Mouse (Mus musculus): ENCODE measurements around the gene Gpa33.

Gpa33 gene

DNA sequence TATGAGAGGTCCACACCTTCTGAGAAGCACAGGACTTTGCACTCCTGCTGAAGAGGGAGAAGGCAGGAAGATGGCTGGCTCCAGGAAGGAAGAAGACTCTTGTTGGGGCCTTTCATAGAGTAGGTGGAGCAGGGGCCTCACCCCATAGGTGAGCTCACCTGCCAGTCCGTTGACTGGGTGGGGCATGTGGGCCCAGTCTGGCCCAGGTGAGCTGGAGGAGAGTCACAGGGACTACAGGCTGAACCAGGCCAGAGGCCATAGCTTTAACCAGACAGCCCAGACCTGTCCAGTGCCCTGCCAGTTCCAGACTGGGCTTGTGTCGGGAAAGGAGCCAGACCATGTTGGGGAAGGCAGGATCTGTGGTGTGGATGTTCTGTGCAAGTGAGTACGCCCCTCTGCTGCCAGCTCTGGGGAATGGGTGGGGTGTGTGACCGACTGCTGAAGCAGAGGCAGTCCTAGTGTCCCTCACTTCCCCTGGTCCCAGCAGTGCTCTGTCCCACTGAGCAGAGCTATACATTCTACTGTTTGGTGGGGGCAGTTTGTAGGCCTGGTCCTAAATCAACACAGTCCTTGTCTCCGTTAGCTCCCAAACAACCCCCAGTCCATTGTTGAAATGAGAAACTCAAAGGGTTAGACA is at the start of gene Gpa33:
TSS of gene Gpa33 (plus strand) at position 15 of the 637 bp plus-strand sequence.
- no peak for DNase-seq (ENCODE audit: low read depth, low spot score)

DNA sequence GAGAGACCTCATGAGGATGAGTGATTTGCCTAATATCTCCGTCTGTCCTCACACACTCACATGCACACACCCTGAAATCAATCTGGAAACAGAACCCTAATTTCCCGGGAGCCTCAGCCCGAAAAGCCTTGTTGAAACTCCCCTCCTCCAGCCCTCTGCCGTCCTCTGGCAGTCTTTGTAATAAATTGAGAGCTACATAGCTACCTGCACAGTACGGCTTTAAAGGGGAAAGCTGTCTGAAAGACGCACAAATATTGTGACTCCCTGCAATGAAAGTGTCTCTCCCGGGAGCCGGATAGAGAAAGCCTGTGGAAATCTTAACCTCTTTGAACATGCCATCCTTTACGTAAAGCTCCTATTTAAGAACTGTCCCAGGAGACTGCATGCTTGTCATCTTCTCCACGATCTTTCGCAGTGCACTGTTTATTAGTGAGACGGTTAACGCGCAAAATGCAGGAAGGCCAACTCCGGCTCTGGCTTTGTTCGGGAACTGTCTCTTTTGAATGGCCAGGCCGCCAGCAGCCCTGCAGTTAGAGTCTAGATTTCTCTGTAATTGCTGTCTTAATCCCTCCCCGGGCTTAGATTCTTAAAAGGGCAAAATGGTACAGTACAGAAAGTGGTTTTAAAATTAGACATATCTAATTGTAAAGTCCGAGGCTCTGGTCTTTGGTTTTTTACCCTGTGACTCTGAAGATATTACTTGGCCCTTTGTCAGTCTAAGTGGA is 41.4 kb upstream of the Gpa33 start:
- no peak for DNase-seq (ENCODE audit: low read depth, low spot score)

GRCm38 (mm10) chr1:166089337-166089736 is 40.7 kb upstream of the Gpa33 start:
- no peak for DNase-seq (ENCODE audit: low read depth, low spot score)

- DNase-seq (ENCODE audit: low read depth, low spot score), result no peak
These were observed 40.3 kb upstream of the Gpa33 start for GRCm38 (mm10) chr1:166089739-166090138.

DNA sequence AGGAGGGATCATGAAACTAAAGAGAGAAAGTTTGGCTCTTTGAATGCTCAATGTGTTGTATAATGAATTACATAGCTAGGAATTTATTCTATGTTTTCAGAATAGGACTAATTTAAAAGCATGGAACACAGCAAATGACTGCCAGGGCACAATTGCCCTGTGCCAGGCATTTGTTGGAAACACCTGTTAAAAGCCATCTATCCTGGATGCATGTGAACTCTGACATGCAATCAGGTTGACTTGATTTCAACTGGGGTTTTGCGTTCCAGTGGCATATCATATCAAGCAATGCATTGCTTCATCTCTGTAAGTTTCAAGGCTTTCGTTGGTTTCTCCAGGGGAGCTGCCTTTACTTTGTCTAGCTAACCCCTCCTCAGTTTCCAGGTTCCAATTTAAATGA is 39.7 kb upstream of the Gpa33 start:
- DNase-seq (ENCODE audit: low read depth, low spot score), result no peak

DNA sequence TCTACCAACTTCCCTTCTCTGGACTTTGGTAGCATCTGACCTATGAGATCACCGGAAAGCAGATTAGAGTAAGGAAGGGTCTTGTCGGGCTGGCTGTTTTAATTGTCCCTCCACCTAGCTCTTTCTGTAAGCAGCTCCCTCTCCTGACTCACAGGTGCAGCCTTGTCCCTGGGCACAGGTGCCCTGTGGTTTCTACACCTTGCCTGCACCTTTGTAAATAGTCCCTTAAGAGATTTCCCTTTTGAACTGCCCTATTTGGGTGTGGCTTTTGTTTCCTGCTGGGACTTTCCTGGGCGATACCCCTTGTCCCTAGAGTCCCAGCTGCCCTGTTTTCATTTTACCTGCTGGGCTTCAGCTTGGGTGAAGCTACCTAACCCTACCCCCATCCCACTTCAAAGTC is 35.6 kb upstream of the Gpa33 start:
- no peak for DNase-seq (ENCODE audit: low read depth, low spot score)

DNA sequence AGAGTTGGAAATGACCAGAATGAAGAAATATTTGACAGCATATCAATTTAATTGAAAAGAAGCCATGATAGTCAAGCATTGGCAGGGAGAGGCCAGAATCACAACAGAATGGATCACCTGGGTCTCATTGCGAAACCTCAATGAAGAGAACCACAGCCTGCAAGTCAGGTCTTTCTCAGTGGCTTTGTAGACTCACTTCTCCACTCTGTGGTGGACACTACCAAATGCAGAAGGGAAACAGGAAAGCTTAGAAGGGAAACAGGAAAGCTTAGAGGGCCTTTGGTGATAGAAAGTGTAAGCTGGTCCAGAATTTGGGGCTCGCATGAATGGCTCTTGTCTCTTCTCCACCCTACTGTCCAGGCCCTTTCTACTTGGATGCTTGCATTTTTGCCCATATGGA is 31.9 kb upstream of the Gpa33 start:
- no peak for DNase-seq (ENCODE audit: low read depth, low spot score)

GRCm38 (mm10) chr1:166102920-166103608 is 27.0 kb upstream of the Gpa33 start:
- DNase-seq (ENCODE audit: low read depth, low spot score), result no peak

DNA sequence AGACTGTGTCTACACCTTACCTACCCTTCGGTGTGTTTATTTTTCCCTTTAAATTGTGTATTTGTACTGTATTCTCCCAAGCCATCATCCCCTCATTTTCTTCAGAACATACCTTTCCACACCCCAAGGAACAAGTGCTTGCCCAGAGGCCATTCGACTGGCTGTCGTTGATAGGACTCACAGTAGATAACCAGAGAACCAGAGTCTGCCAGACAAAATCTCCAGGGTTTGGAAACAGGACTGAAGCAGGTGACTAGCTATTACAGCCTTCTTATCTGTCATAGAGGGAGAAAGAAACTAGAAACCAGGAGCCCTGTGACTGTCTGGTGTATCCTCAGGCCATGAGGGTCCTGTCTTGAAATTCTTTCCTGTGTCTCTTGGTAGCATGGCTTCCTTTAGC is 25.2 kb upstream of the Gpa33 start:
- DNase-seq (ENCODE audit: low read depth, low spot score), result no peak

GRCm38 (mm10) chr1:166105464-166105863 is 24.6 kb upstream of the Gpa33 start:
- no peak for DNase-seq (ENCODE audit: low read depth, low spot score)

DNA sequence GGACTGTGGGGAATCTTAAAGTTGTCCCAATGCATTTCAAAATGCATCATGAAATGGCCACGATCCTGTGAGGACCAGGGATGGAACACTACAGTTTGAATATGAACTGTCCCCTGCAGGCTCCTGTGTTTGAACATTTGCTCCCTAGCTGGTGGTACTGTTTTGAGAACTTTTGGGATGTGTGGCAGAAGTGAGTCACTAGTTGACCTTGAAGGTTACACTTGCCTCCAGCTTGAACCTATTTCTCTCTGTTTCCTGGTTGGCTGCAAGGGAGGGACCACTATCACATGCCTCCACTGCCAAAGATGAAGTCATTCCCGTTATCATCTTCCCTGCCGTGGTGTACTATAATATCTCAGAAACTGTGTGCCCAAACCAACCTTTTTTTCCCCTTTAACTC is 15.1 kb upstream of the Gpa33 start:
- DNase-seq (ENCODE audit: low read depth, low spot score), result no peak

- no peak for DNase-seq (ENCODE audit: low read depth, low spot score)
These were observed 14.3 kb upstream of the Gpa33 start for GRCm38 (mm10) chr1:166115719-166116118.

DNA sequence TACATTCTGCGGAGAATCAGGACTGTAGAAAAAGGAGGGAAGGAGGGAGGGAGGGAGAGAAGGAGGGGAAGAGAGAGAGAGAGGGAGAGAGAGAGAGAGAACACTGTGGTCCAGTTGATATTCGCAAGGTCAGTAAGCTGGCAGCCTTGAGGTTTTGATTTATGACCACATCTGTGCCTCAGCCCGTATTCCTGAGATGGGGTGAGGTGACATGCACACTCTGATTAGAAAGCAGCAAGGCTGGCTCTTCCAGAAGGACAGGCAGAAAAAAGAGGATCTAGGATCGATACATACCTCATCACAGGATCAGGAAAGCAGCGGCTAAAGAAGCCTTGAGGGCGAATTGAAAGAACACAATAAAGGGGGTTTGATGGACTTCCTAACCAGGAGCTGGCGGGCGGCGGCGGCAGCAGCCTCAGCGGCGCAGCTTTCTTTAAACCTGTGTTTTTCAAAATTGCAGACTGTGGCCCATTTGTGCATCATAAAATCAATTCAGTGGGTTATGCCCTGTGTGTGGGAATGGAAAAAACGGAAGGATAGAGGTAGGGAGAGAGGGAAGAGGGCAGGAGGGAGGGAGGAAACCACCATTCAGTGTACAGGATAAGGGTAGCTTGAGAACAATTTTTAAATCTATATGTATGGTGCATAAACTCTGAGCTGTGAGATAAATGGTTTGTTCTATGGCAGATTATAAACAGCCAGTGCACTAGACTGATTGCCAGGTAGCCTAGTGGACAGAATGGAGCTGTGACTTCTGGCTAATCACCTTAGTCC is 12.0 kb upstream of the Gpa33 start:
- DNase-seq (ENCODE audit: low read depth, low spot score), result no peak

DNA sequence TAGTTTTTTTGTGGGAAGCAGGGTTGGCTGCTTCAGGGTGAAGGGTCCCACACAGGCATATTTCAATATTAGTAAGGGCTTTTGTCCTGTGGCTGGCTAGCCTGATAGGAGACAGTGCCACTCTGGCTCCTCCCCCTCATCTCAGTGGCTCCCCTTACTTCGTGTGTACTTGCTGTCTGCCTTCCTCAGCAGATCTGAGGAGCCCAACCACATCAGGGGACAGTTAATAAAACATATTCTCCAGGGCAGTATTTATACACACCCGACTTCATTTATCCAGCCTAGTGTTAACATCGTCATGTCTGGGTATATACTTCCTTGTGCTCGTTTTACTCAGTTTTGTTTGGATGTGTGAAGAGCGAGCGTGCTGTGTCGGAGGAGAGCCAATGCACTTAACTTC is 7.9 kb upstream of the Gpa33 start:
- DNase-seq (ENCODE audit: low read depth, low spot score), result no peak

GRCm38 (mm10) chr1:166123045-166123444 is 7.0 kb upstream of the Gpa33 start:
- no peak for DNase-seq (ENCODE audit: low read depth, low spot score)

DNA sequence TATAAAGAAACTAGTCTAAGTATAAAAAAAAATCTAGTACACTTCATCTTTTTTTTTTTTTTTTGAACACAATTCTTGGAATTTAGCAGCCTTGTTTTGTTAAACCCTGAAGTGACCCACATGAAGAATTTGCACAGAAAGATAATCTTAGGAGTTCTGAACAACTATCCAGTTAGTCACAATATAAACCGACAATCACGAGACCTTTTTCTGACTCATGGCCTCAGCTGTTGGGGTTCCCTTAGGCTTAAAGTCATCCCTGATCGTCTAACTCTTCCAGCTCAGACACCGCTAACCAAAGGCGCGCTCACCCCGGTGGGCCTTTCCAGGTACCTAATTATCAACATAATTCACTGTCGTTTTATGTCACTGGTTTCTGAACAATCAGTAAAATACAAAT is 6.3 kb upstream of the Gpa33 start:
- no peak for DNase-seq (ENCODE audit: low read depth, low spot score)

- no peak for DNase-seq (ENCODE audit: low read depth, low spot score)
These were observed 5.0 kb upstream of the Gpa33 start for GRCm38 (mm10) chr1:166124932-166125593.

- no peak for DNase-seq (ENCODE audit: low read depth, low spot score)
These were observed 3.7 kb upstream of the Gpa33 start for GRCm38 (mm10) chr1:166126290-166126689.

- DNase-seq (ENCODE audit: low read depth, low spot score), result no peak
These were observed 3.2 kb upstream of the Gpa33 start for GRCm38 (mm10) chr1:166126795-166127194.

- DNase-seq (ENCODE audit: low read depth, low spot score), result no peak
These were observed 2.3 kb upstream of the Gpa33 start, which contains the start of gene Dusp27 for GRCm38 (mm10) chr1:166127719-166128118. Gene Dusp27 (minus strand): TSS chr1:166127922.

DNA sequence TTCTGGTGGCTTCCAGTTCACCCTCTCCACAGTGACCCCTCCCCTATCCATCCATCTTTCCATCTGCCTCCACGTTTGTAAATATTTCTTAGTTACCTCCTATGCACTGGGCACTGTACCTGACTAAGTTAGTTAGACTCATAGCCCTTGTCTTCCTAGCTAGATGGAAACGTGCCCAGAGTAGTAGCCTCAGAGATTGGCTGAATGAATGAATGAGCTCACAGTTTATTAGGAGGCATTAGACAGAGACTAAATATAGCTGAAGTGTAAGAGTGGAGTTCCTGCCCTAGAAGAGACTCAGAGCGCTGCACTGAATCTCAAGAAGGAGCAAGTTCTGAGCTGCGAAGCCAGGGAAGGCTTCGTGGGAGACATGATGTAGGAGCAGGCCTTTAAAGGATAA is 1.5 kb upstream of the Gpa33 start:
- no peak for DNase-seq (ENCODE audit: low read depth, low spot score)

GRCm38 (mm10) chr1:166132367-166132766 is 2.3 kb downstream of the Gpa33 start:
- DNase-seq (ENCODE audit: low read depth, low spot score), result no peak

Measured in retina, postnatal 7 days (tissue).